Mouse (Mus musculus) megakaryocyte, adult 5-6 weeks (primary cell): ENCODE results near the gene Tnr. TPM values are rescaled to one million over a fixed set of nuclear protein-coding genes. Genes with fewer than 3 reads are reported as not detected.

Experiments used
- ATAC-seq: 2 replicates; pipeline ENCODE4 v1.8.0; 2016; ENCODE audit warnings: mild to moderate bottlenecking, inconsistent platforms; ENCODE audit not compliant: poor library complexity, severe bottlenecking
- total RNA-seq, 2 experiments: library from RNA; stranded (forward) in 1 of 2; stranded (reverse) in 1 of 2; fragments of 153-499, 151-499 nt in 1 of 2; fragments of 221-1000, 200-1000 nt in 1 of 2; gene quantifications; 2 replicates each; pipeline versions ENCODE4 v1.2.3 to v1.2.4; 2015 to 2017

Gene Tnr
- total RNA-seq, 2 experiments from 2014 or later: not detected

- ATAC-seq: no peak
Measured at GRCm38 (mm10) chr1:159702038-159702437, 178.5 kb downstream of the Tnr start.

- ATAC-seq: no peak
Measured at GRCm38 (mm10) chr1:159704925-159705324, 181.4 kb downstream of the Tnr start.

DNA sequence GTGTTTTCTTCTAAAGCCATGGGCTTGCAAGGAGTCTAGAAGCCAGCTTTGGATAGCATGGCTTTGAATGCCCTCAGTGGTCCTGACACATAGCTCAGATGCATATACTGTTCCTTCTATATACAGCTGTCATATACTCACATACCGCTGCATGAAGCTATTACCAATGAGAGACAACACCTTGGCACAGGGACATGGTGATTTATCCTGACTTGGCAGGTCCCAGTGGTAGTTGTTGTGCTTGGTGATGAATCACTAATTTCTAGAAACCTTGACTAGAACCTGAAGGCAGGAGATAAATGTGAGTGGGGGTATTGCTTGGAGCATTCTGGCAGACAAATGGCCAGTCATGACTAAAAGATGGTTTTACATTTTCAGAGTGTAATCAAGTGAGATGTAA, 192.7 kb downstream of the Tnr start:
- no peak for ATAC-seq

DNA sequence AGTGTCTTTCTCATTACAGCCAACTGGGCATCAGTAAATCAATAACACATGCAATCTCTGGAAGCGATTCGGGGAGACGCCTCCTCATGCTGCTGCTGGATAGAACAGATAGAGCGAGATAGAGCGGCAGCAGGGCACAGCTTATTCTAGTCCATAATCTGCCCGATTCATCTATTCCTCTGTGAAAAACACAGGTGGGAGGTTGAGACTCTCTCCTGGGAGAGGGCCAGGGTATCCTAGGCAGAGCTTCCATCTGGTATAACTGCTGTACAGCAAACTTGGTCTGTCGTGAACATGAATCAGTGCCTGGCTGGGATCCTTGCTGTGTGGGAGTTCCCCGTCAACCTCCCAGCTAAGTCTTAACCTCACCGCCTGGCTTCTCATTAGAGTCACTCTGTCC, 193.4 kb downstream of the Tnr start:
- no peak for ATAC-seq

DNA sequence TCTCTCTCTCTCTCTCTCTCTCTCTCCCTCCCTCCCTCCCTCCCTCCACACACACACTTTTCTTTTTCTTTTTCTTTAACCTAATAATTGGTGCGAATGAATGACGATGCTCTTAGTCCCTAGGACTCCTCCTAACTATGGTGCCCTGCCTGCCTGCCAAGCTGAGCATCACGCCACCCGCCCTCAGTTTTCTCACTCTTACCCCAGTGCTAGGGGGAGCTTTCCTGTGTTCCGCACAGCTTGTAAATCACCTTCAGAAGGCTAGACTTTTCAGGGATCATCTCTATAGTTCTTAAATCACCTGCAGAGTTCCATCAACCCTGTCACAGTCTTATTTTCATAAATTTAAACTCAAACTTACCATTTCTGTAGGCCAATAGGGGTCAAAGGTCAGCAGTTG, 200.2 kb downstream of the Tnr start:
- no peak for ATAC-seq

GRCm38 (mm10) chr1:159729270-159729669, 205.7 kb downstream of the Tnr start:
- no peak for ATAC-seq

GRCm38 (mm10) chr1:159730826-159731225, 207.3 kb downstream of the Tnr start:
- no peak for ATAC-seq

- ATAC-seq: peak; percentile 89
Measured at GRCm38 (mm10) chr1:159735099-159735498, 211.5 kb downstream of the Tnr start.

DNA sequence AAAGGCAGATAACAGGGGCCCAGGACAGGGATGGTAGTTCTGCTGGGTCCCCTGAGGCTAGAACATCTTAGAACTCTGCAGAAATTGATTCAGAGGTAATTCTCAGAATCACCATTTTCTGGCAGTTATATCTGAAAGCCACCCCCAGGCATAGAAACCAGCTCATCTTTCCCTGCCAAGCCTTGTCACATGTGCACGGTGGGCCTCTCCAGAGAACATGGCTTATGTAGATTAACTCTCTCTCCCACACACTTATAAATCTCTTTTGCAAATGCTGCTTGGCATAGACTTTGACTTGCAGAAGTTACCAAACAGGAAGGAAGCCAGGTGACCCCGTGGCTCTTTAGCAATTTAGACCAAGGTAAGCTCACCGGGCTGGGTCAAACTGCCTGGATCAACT, 215.9 kb downstream of the Tnr start:
- ATAC-seq: peak; percentile 16; the same call in 1 of the 2 replicates

- no peak for ATAC-seq
Measured at GRCm38 (mm10) chr1:159741237-159742002, 217.9 kb downstream of the Tnr start.

DNA sequence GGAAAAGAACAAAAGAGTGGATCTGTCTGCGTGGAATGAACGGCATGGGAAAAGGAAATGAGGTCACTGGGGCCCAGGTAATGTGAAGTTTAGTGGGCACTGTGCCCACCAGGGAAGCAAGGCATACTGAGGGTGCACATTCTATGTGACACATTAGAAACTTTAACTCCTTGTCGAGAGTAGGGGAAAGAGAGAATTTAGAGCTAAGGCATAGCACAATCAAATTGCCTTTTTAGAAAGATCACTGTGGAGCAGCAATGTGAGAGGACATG, 218.4 kb downstream of the Tnr start:
- ATAC-seq: no peak

DNA sequence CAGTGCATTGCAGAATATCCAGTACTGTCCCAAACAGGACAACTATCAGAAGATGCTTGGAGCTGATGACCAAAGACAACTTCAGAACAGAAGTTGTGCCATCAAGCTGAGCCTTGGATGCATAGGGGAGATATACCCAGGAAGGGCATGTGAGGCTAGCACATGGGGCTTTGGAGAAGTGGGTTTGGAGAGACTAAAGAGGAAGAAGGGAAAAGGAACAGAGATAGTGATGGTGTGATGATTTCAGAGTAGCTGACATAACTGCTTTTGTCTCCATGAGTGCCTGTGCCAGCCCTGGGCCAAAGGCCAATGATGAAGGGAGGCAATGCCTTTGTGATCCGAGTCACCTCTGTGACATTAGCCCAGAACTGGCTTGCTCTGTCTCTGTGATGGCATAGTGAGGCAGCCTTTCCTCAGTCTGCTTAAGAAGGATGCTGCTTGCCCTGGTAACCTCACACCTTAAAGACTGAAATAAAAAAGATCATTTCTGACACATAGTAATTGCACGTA, 220.2 kb downstream of the Tnr start:
- ATAC-seq: peak; percentile 82

GRCm38 (mm10) chr1:159745311-159745710, 221.7 kb downstream of the Tnr start:
- no peak for ATAC-seq

DNA sequence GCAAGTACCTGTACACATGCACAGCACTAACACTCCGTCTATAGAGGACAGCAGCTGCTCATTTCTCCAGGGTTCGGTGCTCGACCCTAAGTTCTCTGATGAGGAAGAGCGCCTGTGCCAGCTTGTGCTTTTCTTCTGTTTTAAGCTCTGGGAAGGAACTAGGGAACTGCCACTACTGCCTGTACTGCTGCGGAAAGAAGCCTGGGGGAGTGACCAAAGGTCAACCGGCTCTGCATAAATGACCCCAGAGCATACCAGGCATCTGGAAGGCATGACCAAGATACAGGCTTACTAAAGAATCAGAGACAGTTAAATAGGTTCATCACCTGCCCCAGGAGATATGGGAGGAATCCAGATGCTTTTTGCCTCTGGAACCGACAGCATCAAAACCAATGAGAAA, 224.4 kb downstream of the Tnr start:
- ATAC-seq: no peak

DNA sequence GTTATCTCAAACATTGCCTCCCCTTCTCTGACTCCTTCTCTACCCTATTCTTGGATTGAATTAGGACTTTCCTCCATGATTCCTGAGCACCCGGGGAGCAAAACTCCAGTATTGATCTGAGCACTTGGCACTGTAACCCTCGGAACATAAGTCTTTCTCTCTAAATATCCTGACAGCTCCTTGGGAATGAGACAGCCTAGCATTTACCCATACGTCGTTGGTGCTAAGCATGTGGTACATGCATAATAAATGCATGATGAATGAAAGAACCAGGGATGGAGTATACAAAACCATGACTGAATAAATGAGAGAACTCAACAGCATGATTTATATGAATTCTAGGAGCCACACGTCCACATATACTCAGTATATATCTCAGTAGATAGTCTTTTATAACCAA, 226.8 kb downstream of the Tnr start:
- no peak for ATAC-seq

- ATAC-seq: no peak
Measured at GRCm38 (mm10) chr1:159750876-159751275, 227.3 kb downstream of the Tnr start.

DNA sequence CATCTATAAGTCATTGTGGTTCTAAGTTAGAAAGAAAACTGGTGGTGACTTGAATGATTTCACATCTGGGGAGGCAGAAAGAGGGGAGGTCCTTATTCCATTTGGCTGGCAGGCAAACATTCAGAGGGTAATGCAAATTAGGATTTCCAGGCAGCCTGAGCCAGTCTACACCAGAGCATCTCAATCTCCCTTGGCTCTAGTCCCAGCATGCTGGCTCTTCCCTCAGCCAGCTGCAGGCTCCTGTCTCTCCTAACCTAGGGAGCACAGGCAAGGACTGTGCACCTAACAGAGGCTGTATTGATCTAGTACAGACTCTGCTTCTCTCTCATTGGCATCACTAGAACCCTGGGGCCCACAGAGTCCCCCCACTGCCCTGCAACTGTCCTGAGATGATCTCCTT, 237.4 kb downstream of the Tnr start:
- no peak for ATAC-seq

- no peak for ATAC-seq
Measured at GRCm38 (mm10) chr1:159763901-159764300, 240.3 kb downstream of the Tnr start.

- ATAC-seq: no peak
Measured at GRCm38 (mm10) chr1:159764897-159765296, 241.3 kb downstream of the Tnr start.

GRCm38 (mm10) chr1:159769948-159770347, 246.4 kb downstream of the Tnr start:
- ATAC-seq: no peak

DNA sequence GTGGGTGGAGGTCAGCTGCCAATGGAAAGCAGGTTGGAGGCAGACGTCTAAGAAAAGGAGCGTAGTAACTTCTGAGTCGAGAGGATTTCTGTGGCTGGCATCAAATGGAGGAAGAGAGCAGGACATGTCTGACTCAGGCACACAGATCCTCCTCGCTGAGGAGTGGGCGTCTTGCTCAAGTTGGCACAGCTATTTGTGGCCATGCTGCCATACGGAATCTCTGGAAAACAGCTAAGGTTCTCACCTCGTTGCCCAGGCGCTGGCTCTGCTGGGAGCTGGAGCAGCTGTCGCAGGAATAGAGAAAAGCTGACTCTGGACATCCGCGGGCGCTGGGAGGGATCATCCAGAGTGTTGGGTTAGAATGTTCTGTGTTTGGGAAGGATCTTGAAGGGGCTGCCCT, 250.1 kb downstream of the Tnr start:
- ATAC-seq: no peak

- no peak for ATAC-seq
Measured at GRCm38 (mm10) chr1:159775168-159775567, 251.6 kb downstream of the Tnr start.

GRCm38 (mm10) chr1:159777107-159777506, 253.5 kb downstream of the Tnr start:
- no peak for ATAC-seq
